Mouse (Mus musculus) yolk sac, embryonic 10.5 days (tissue): ENCODE measurements at regions not wholly inside any gene's neighbourhood (a gene's known extent, or its start where the extent isn't known, plus 50 kb on each side); places are given as distances from the start of the nearest gene placed in this dataset.

Experiments
- DNase-seq: peaks from one replicate; pipeline ENCODE4 v3.0.0-alpha.2; 2017; ENCODE audit warnings: low spot score

GRCm38 (mm10) chr15:51256681-51257080 is 2628.0 kb upstream of the Gm7489 start:
- no peak for DNase-seq

- no peak for DNase-seq
These were observed 2620.0 kb upstream of the Gm7489 start for GRCm38 (mm10) chr15:51264599-51265163.

- DNase-seq: no peak
These were observed 2618.7 kb upstream of the Gm7489 start for GRCm38 (mm10) chr15:51265971-51266370.

- DNase-seq: no peak
These were observed 2612.9 kb upstream of the Gm7489 start for GRCm38 (mm10) chr15:51271632-51272312.

- no peak for DNase-seq
These were observed 2599.4 kb upstream of the Gm7489 start for GRCm38 (mm10) chr15:51285334-51285733.

- DNase-seq: no peak
These were observed 2598.4 kb upstream of the Gm7489 start for GRCm38 (mm10) chr15:51286352-51286751.

GRCm38 (mm10) chr15:51288911-51289432 is 2595.7 kb upstream of the Gm7489 start:
- no peak for DNase-seq

- DNase-seq: no peak
These were observed 2594.8 kb upstream of the Gm7489 start for GRCm38 (mm10) chr15:51289916-51290315.

GRCm38 (mm10) chr15:51291183-51291582 is 2593.5 kb upstream of the Gm7489 start:
- no peak for DNase-seq

- no peak for DNase-seq
These were observed 2587.9 kb upstream of the Gm7489 start for GRCm38 (mm10) chr15:51296841-51297240.

GRCm38 (mm10) chr15:51318072-51318471 is 2566.6 kb upstream of the Gm7489 start:
- no peak for DNase-seq

- no peak for DNase-seq
These were observed 2565.9 kb upstream of the Gm7489 start for GRCm38 (mm10) chr15:51318760-51319159.

GRCm38 (mm10) chr15:51320366-51320894 is 2564.3 kb upstream of the Gm7489 start:
- DNase-seq: no peak

GRCm38 (mm10) chr15:51323284-51323683 is 2561.4 kb upstream of the Gm7489 start:
- DNase-seq: no peak

GRCm38 (mm10) chr15:51324211-51324610 is 2560.5 kb upstream of the Gm7489 start:
- DNase-seq: no peak

GRCm38 (mm10) chr15:51327702-51328101 is 2557.0 kb upstream of the Gm7489 start:
- DNase-seq: no peak

GRCm38 (mm10) chr15:51336441-51336840 is 2548.3 kb upstream of the Gm7489 start:
- DNase-seq: no peak

- DNase-seq: no peak
These were observed 2538.4 kb upstream of the Gm7489 start for GRCm38 (mm10) chr15:51346301-51346700.

GRCm38 (mm10) chr15:51363391-51363790 is 2521.3 kb upstream of the Gm7489 start:
- no peak for DNase-seq

- no peak for DNase-seq
These were observed 2513.5 kb upstream of the Gm7489 start for GRCm38 (mm10) chr15:51371162-51371561.

GRCm38 (mm10) chr15:51390383-51390782 is 2494.3 kb upstream of the Gm7489 start:
- DNase-seq: no peak

- no peak for DNase-seq
These were observed 2493.4 kb upstream of the Gm7489 start for GRCm38 (mm10) chr15:51391352-51391751.
